In genomic region chr3:34642498-34642941, GRCm38 (mm10) we compare ENCODE assay signal across 9 mouse cellular contexts. TPM values are rescaled to one million over a fixed set of nuclear protein-coding genes. Genes with fewer than 3 reads are reported as not detected.
DNase-seq lines count a peak whose midpoint lies in the region; ATAC-seq lines count a peak whose summit lies in the region.
"Had no signal": no experiment of that assay in that cellular context is flagged by ENCODE, and none has a peak within 500 bp of the region (broad histone marks: within the 10 kb centered on the region; RNA-seq: fewer than 3 reads in every experiment).

No protein-coding gene starts in this region.

- peak overlapping the region; percentile 57 for H3K9ac ChIP-seq in midbrain, embryonic 14.5 days (replicated peaks; ENCODE audit: low read length)

- peak overlapping the region; percentile 62 for H3K4me2 ChIP-seq in midbrain, embryonic 14.5 days (ENCODE audit: low read length)

- under 1% methylated on average over 20 of the region's 20 CpGs for whole genome bisulfite sequencing in midbrain, embryonic 14.5 days

- H3K27me3 ChIP-seq in midbrain, embryonic 14.5 days (ENCODE audit: control insufficient read depth, insufficient read depth, low read length), result peaks cover 9% of the 10 kb centered on the region; the same call in 1 of the 2 replicates

- H3K27ac ChIP-seq in midbrain, embryonic 14.5 days (replicated peaks; ENCODE audit: low read depth, low read length), result peak overlapping the region; percentile 76

- H3K4me1 ChIP-seq in midbrain, embryonic 14.5 days (ENCODE audit: control insufficient read depth, insufficient read depth, low read length), result peaks cover 25% of the 10 kb centered on the region; the same call in 1 of the 2 replicates

- peak overlapping the region; percentile 32 for H3K4me3 ChIP-seq in midbrain, embryonic 14.5 days (replicated peaks; ENCODE audit: low read depth, low read length)

- DNase-seq in Muller cell, postnatal 12 days (ENCODE audit: inconsistent ontology term), result peak; percentile 98
- peak; percentile 44 for DNase-seq in cerebellum, adult 11-12 months
- DNase-seq in frontal cortex, adult 2 months (ENCODE audit: extremely low spot score in 1 of 2, low spot score in 1 of 2), result peak; percentile 59 to 81
- peak; percentile 62 to 79 for DNase-seq in layer of hippocampus, adult 18-20 months (ENCODE audit: low spot score in 2 of 2)
- peak; percentile 87 for DNase-seq in midbrain, embryonic 14.5 days
- no peak for DNase-seq in urinary bladder, postnatal 14 days (ENCODE audit: low spot score)

- H3K36me3 ChIP-seq in midbrain, embryonic 14.5 days (ENCODE audit: control insufficient read depth, insufficient read depth, low read length), result no peaks in the 10 kb centered on the region

- peak; percentile 54 for ATAC-seq in midbrain, embryonic 14.5 days (ENCODE audit: low FRiP score, low TSS enrichment)
- ATAC-seq in activated CD4-positive, CD25-positive, alpha-beta regulatory T cell, adult 4 months, result no peak

- no peaks in the 10 kb centered on the region for H3K9me3 ChIP-seq in midbrain, embryonic 14.5 days (ENCODE audit: control insufficient read depth, low read length)

RNA-seq across cellular contexts. Expression of gene Sox2, which starts 7.7 kb away (rescaled TPM):
- polyA plus RNA-seq in frontal cortex, adult 2 months (2012; rRNA removed), result 42.7 and 44.8 TPM in 2 replicates
- 10 to 100 TPM; 41.6 to 53.0 TPM for total RNA-seq in layer of hippocampus, adult 18-20 months (2021)
- 16.8 and 22.4 TPM in 2 replicates for polyA plus RNA-seq in midbrain, embryonic 14.5 days (2014; fragmentation: Nextera tagmentation; extraction: Ambion mirVana)
- polyA plus RNA-seq in activated CD4-positive, CD25-positive, alpha-beta regulatory T cell, adult 4 months (2017; shearing (Covaris generic)), result not detected
- total RNA-seq: common myeloid progenitor, adult 5-6 weeks; neutrophil, adult 5-6 weeks had no signal

Comparison
In these comparisons a context has a peak if more than half of its experiments do, and no peak if none do; other contexts are left out.
1. RNA of gene Sox2, which starts 7.7 kb away (polyA plus RNA-seq): 42.7 to 44.8 TPM in frontal cortex, adult 2 months and 16.8 to 22.4 TPM in midbrain, embryonic 14.5 days; not detected in activated CD4-positive, CD25-positive, alpha-beta regulatory T cell, adult 4 months; every median in the first group is over 10 times any median in the second.